Mouse (Mus musculus) intestine, embryonic 15.5 days (tissue): ENCODE measurements around the gene Ano10. TPM values are rescaled to one million over a fixed set of nuclear protein-coding genes. Genes with fewer than 3 reads are reported as not detected.

ENCODE experiments used
- ATAC-seq: fragments of 200-750 bp; cut with Nextera tagmentation; 2 replicates; pipeline ENCODE4 v1.8.0; 2017; ENCODE audit warnings: moderate TSS enrichment, moderate library complexity
- H3K27ac ChIP-seq: fragments of 300-500 bp; sonication (generic); 2 replicates; pipeline ENCODE4 v1.5.1; 2015; ENCODE audit warnings: mild to moderate bottlenecking, inconsistent platforms
- H3K27me3 ChIP-seq: fragments of 300-500 bp; sonication (generic); replicated peaks from 2 replicates; pipeline ENCODE4 v1.6.1; 2015; ENCODE audit warnings: inconsistent platforms
- H3K36me3 ChIP-seq: fragments of 300-500 bp; sonication (generic); 2 replicates; pipeline ENCODE4 v1.6.1; 2015; ENCODE audit warnings: inconsistent platforms
- H3K4me1 ChIP-seq: fragments of 300-500 bp; sonication (generic); replicated peaks from 2 replicates; pipeline ENCODE4 v1.6.1; 2015; ENCODE audit warnings: inconsistent platforms
- H3K4me2 ChIP-seq: fragments of 300-500 bp; sonication (generic); replicated peaks from 2 replicates; pipeline ENCODE4 v1.6.1; 2015; ENCODE audit warnings: mild to moderate bottlenecking, inconsistent platforms
- H3K4me3 ChIP-seq: fragments of 300-500 bp; sonication (generic); replicated peaks from 2 replicates; pipeline ENCODE4 v1.5.1; 2015; ENCODE audit warnings: inconsistent platforms
- H3K9ac ChIP-seq: fragments of 300-500 bp; sonication (generic); 2 replicates; pipeline ENCODE4 v1.6.1; 2015; ENCODE audit warnings: inconsistent platforms
- H3K9me3 ChIP-seq: fragments of 300-500 bp; sonication (generic); 2 replicates; pipeline ENCODE4 v1.6.1; 2016; ENCODE audit warnings: inconsistent platforms
- WGBS: fragments of 180-500 bp; shearing (Covaris S2); methylation state at CpG from one replicate; pipeline ENCODE4 v1.1.7; 2015; 5-methylcytosine and 5-hydroxymethylcytosine counted together
- polyA plus RNA-seq: library from polyadenylated mRNA; unstranded; fragments of >200 nt; fragmentation: Nextera tagmentation; extraction: Ambion mirVana; gene quantifications from 2 replicates; pipeline ENCODE4 v1.2.1, GENCODE M21; 2015

Gene Ano10
- polyA plus RNA-seq, 1 experiment from 2014 or later, result 33.1 TPM

GRCm38 (mm10) chr9:122146124-122146870 is 147.9 kb downstream of the Ano10 start:
- H3K4me2 ChIP-seq, result no peak overlapping the region
- H3K27ac ChIP-seq, result peak overlapping the region; percentile 70
- 0 out of 2 replicates have a peak, but pooled peaks cover 4% of the 10 kb centered on the region for H3K9me3 ChIP-seq
- H3K27me3 ChIP-seq, result no peaks in the 10 kb centered on the region
- peaks cover 18% of the 10 kb centered on the region for H3K4me1 ChIP-seq
- no peak overlapping the region for H3K4me3 ChIP-seq
- peaks cover 12% of the 10 kb centered on the region for H3K36me3 ChIP-seq
- no peak overlapping the region for H3K9ac ChIP-seq
- ATAC-seq, result peak; percentile 78
- WGBS, result 58% methylated on average over 4 of the region's 4 CpGs

- peak; percentile 35 for ATAC-seq
- no peak overlapping the region for H3K4me2 ChIP-seq
- no peak overlapping the region for H3K4me3 ChIP-seq
- H3K4me1 ChIP-seq, result peaks cover 18% of the 10 kb centered on the region
- H3K9ac ChIP-seq, result no peak overlapping the region
- peak overlapping the region; percentile 66 for H3K27ac ChIP-seq
- no peaks in the 10 kb centered on the region for H3K27me3 ChIP-seq
- peaks cover 12% of the 10 kb centered on the region for H3K36me3 ChIP-seq
- H3K9me3 ChIP-seq, result 0 out of 2 replicates have a peak, but pooled peaks cover 4% of the 10 kb centered on the region
Observed at GRCm38 (mm10) chr9:122145677-122146076, 148.5 kb downstream of the Ano10 start.

- no peak for ATAC-seq
- Histone ChIP-seq H3K27me3 (no peaks in the 10 kb centered on the region), H3K9ac (no peak overlapping the region), H3K4me1 (peaks cover 18% of the 10 kb centered on the region), H3K4me2 (no peak overlapping the region), H3K4me3 (no peak overlapping the region), H3K36me3 (peaks cover 12% of the 10 kb centered on the region), H3K27ac (no peak overlapping the region), H3K9me3 (0 out of 2 replicates have a peak, but pooled peaks cover 4% of the 10 kb centered on the region)
- 93% methylated on average over 3 of the region's 3 CpGs for WGBS
Observed at GRCm38 (mm10) chr9:122144776-122145175, 149.4 kb downstream of the Ano10 start.

- WGBS, result 73% methylated on average over 1 of the region's 1 CpGs
- no peak overlapping the region for H3K4me3 ChIP-seq
- no peak overlapping the region for H3K9ac ChIP-seq
- no peak for ATAC-seq
- peaks cover 20% of the 10 kb centered on the region for H3K4me1 ChIP-seq
- no peaks in the 10 kb centered on the region for H3K27me3 ChIP-seq
- H3K9me3 ChIP-seq, result 0 out of 2 replicates have a peak, but pooled peaks cover 4% of the 10 kb centered on the region
- peaks cover 12% of the 10 kb centered on the region for H3K36me3 ChIP-seq
- no peak overlapping the region for H3K4me2 ChIP-seq
- H3K27ac ChIP-seq, result no peak overlapping the region
Observed at GRCm38 (mm10) chr9:122143219-122143618, 151.0 kb downstream of the Ano10 start.

GRCm38 (mm10) chr9:122139236-122139635 is 155.0 kb downstream of the Ano10 start:
- Histone ChIP-seq H3K4me2 (no peak overlapping the region), H3K4me3 (no peak overlapping the region), H3K9me3 (no peaks in the 10 kb centered on the region), H3K9ac (no peak overlapping the region), H3K4me1 (peaks cover 25% of the 10 kb centered on the region), H3K27me3 (no peaks in the 10 kb centered on the region), H3K36me3 (peaks cover under 1% of the 10 kb centered on the region; the same call in 1 of the 2 replicates), H3K27ac (no peak overlapping the region)
- no peak for ATAC-seq
- WGBS, result 70% methylated on average over 2 of the region's 2 CpGs

GRCm38 (mm10) chr9:122138371-122139029 is 155.7 kb downstream of the Ano10 start:
- ATAC-seq, result no peak
- no peak overlapping the region for H3K27ac ChIP-seq
- H3K4me3 ChIP-seq, result no peak overlapping the region
- H3K4me1 ChIP-seq, result peaks cover 25% of the 10 kb centered on the region
- no peak overlapping the region for H3K4me2 ChIP-seq
- H3K36me3 ChIP-seq, result no peaks in the 10 kb centered on the region
- H3K9me3 ChIP-seq, result no peaks in the 10 kb centered on the region
- WGBS, result 87% methylated on average over 4 of the region's 4 CpGs
- no peak overlapping the region for H3K9ac ChIP-seq
- no peaks in the 10 kb centered on the region for H3K27me3 ChIP-seq

- Histone ChIP-seq H3K4me2 (no peak overlapping the region), H3K36me3 (no peaks in the 10 kb centered on the region), H3K27me3 (no peaks in the 10 kb centered on the region), H3K4me3 (no peak overlapping the region), H3K9me3 (no peaks in the 10 kb centered on the region), H3K27ac (no peak overlapping the region), H3K4me1 (peaks cover 25% of the 10 kb centered on the region), H3K9ac (no peak overlapping the region)
- WGBS, result 56% methylated on average over 1 of the region's 1 CpGs
- ATAC-seq, result peak; percentile 55; the same call in 1 of the 2 replicates
Observed at GRCm38 (mm10) chr9:122137960-122138359, 156.3 kb downstream of the Ano10 start.

GRCm38 (mm10) chr9:122135885-122136170 is 158.4 kb downstream of the Ano10 start:
- Histone ChIP-seq H3K9me3 (no peaks in the 10 kb centered on the region), H3K9ac (no peak overlapping the region), H3K4me1 (peaks cover 25% of the 10 kb centered on the region), H3K27me3 (no peaks in the 10 kb centered on the region), H3K27ac (peak overlapping the region; percentile 7; the same call in 1 of the 2 replicates), H3K4me3 (no peak overlapping the region), H3K36me3 (no peaks in the 10 kb centered on the region), H3K4me2 (no peak overlapping the region)
- ATAC-seq, result peak; percentile 68
- 53% methylated on average over 2 of the region's 2 CpGs for WGBS

GRCm38 (mm10) chr9:122135095-122135884 is 158.9 kb downstream of the Ano10 start:
- Histone ChIP-seq H3K27ac (peak overlapping the region; percentile 57; the same call in 1 of the 2 replicates), H3K4me1 (peaks cover 30% of the 10 kb centered on the region), H3K4me2 (no peak overlapping the region), H3K36me3 (no peaks in the 10 kb centered on the region), H3K27me3 (no peaks in the 10 kb centered on the region), H3K9ac (no peak overlapping the region), H3K4me3 (no peak overlapping the region), H3K9me3 (no peaks in the 10 kb centered on the region)
- peak; percentile 37 for ATAC-seq
- 60% methylated on average over 1 of the region's 1 CpGs for WGBS

GRCm38 (mm10) chr9:122132145-122132544 is 162.1 kb downstream of the Ano10 start:
- Histone ChIP-seq H3K9me3 (no peaks in the 10 kb centered on the region), H3K4me2 (no peak overlapping the region), H3K27ac (no peak overlapping the region), H3K9ac (no peak overlapping the region), H3K4me3 (no peak overlapping the region), H3K36me3 (no peaks in the 10 kb centered on the region), H3K4me1 (peaks cover 35% of the 10 kb centered on the region), H3K27me3 (no peaks in the 10 kb centered on the region)
- ATAC-seq, result peak; percentile 64
- 51% methylated on average over 7 of the region's 7 CpGs for WGBS

GRCm38 (mm10) chr9:122130666-122131065 is 163.6 kb downstream of the Ano10 start:
- Histone ChIP-seq H3K4me2 (no peak overlapping the region), H3K27ac (peak overlapping the region; percentile 41; the same call in 1 of the 2 replicates), H3K36me3 (no peaks in the 10 kb centered on the region), H3K9me3 (no peaks in the 10 kb centered on the region), H3K27me3 (no peaks in the 10 kb centered on the region), H3K4me1 (peaks cover 31% of the 10 kb centered on the region), H3K4me3 (no peak overlapping the region), H3K9ac (no peak overlapping the region)
- WGBS, result 42% methylated on average over 3 of the region's 3 CpGs
- no peak for ATAC-seq

GRCm38 (mm10) chr9:122128686-122129085 is 165.5 kb downstream of the Ano10 start:
- no peaks in the 10 kb centered on the region for H3K36me3 ChIP-seq
- H3K4me1 ChIP-seq, result peaks cover 23% of the 10 kb centered on the region
- no peak for ATAC-seq
- 53% methylated on average over 5 of the region's 5 CpGs for WGBS
- H3K9me3 ChIP-seq, result no peaks in the 10 kb centered on the region
- no peaks in the 10 kb centered on the region for H3K27me3 ChIP-seq
- H3K4me2 ChIP-seq, result no peak overlapping the region
- no peak overlapping the region for H3K9ac ChIP-seq
- no peak overlapping the region for H3K4me3 ChIP-seq
- no peak overlapping the region for H3K27ac ChIP-seq
